Mouse (Mus musculus): ENCODE results near the gene Nrm. TPM values are rescaled to one million over a fixed set of nuclear protein-coding genes. Genes with fewer than 3 reads are reported as not detected.
A peak's percentile ranks its signal among the peaks of the same experiment; 100 is the strongest.

Gene Nrm
- polyA plus RNA-seq, 1 experiment from 2014 or later = 65.7 TPM

DNA sequence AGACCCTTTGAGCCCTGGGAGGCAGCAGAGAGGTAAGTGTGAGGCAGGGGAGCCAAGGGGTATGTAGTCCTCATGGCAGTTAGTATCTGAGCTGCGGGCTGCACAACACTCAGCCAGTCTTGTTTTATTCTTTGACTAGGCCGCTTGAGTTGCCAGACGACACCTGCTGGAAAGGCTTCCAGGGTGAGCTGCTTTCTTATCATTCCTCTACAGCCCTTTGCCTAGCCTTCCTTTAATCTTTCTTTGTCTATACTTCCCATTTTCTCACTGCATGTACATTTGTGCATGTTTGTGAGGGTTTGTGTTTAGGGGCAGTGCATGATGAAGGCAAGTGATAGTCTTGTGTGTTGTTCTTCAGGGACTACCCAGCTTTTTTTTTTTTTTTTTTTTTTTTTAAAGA lies 10.1 kb upstream of the Nrm start:
- Histone ChIP-seq H3K4me3 (replicated peaks) (no peak overlapping the region), H3K9ac (no peak overlapping the region), H3K27me3 (no peaks in the 10 kb centered on the region), H3K36me3 (peaks cover 94% of the 10 kb centered on the region), H3K4me1 (no peaks in the 10 kb centered on the region), H3K27ac (no peak overlapping the region), H3K9me3 (replicated peaks) (no peaks in the 10 kb centered on the region), H3K4me2 (no peak overlapping the region)
- 96% methylated on average over 3 of the region's 3 CpGs for WGBS
- ATAC-seq (replicated peaks; ENCODE audit: low FRiP score) = no peak

DNA sequence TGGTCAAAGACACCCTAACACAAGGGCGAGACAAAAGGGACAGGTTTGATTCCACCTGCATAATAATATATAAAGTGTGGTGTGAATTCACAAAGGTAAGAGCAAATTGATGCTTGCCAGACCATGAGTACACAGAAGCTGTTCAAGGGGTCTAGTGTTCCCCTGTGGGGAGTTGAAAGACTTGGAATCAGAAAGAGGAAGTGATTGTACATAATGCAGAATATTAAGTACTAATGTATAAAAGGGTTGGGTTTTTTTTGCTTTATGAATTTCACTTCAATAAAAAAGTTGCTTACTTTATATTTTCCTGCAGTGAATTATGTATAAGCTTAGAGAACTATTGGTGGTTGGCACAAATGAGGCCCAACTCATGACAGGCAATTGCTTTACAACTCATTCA lies 1.7 kb upstream of the Nrm start:
- H3K36me3 ChIP-seq = peaks cover 44% of the 10 kb centered on the region
- WGBS = 91% methylated on average over 1 of the region's 1 CpGs
- H3K27me3 ChIP-seq = no peaks in the 10 kb centered on the region
- H3K27ac ChIP-seq = no peak overlapping the region
- H3K9me3 ChIP-seq (replicated peaks) = no peaks in the 10 kb centered on the region
- H3K4me3 ChIP-seq (replicated peaks) = no peak overlapping the region
- no peak overlapping the region for H3K4me2 ChIP-seq
- no peak overlapping the region for H3K9ac ChIP-seq
- no peak for ATAC-seq (replicated peaks; ENCODE audit: low FRiP score)
- peaks cover 14% of the 10 kb centered on the region for H3K4me1 ChIP-seq

DNA sequence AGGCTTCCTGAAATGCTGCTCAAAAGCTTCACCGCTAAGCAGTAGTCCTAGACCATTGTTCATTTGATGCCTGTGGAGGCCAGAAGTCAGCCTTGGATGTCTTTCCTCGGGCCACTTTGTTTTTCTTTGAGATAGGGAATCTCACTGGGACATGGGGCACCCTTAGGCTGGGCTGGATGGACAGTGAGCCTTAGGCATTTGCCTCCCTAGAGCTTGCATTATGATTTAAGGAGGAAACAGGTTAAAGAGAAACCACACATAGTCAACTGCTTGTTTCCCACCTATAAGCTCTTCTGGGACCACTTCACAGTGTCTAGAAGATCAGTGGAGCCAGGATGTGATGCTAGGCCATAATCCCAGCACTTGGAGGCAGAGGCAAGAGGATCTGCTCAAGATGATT lies 1.3 kb upstream of the Nrm start:
- WGBS = 49% methylated on average over 2 of the region's 2 CpGs
- ATAC-seq (replicated peaks; ENCODE audit: low FRiP score) = no peak

DNA sequence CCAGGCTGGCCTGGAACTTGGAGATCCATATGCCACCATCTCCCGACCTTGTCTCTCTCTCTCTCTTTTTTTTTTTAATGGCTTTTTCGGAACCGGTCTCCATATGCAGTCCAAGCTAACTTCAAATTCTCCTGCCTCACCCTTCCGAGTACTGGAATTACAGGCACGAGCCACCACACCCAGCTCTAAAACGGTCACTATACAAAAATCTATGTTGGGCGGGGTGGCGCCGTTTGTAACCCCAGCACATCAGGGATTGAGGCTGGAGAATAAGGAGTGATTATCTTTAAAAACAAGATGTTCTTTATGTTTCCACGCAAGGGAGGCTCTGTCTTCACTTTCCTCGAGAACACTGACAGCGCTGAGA lies 304 bp upstream of the Nrm start:
- peak overlapping the region; percentile 94 for H3K27ac ChIP-seq
- peaks cover 33% of the 10 kb centered on the region for H3K36me3 ChIP-seq
- H3K4me1 ChIP-seq = peaks cover 25% of the 10 kb centered on the region
- no peak for ATAC-seq (replicated peaks; ENCODE audit: low FRiP score)
- no peaks in the 10 kb centered on the region for H3K27me3 ChIP-seq
- peak overlapping the region; percentile 72 for H3K9ac ChIP-seq
- WGBS = 4% methylated on average over 12 of the region's 12 CpGs
- no peaks in the 10 kb centered on the region for H3K9me3 ChIP-seq (replicated peaks)
- H3K4me3 ChIP-seq (replicated peaks) = peak overlapping the region; percentile 71
- peak overlapping the region; percentile 65 for H3K4me2 ChIP-seq

More for the DNA sequence above, 1.3 kb upstream of the Nrm start:
- peaks cover 39% of the 10 kb centered on the region for H3K36me3 ChIP-seq
- no peaks in the 10 kb centered on the region for H3K9me3 ChIP-seq (replicated peaks)
- H3K27ac ChIP-seq = no peak overlapping the region
- no peak overlapping the region for H3K9ac ChIP-seq
- no peak overlapping the region for H3K4me3 ChIP-seq (replicated peaks)
- H3K4me2 ChIP-seq = no peak overlapping the region
- peaks cover 19% of the 10 kb centered on the region for H3K4me1 ChIP-seq
- no peaks in the 10 kb centered on the region for H3K27me3 ChIP-seq

GRCm38 (mm10) chr17:35864832-35865353 lies 3.8 kb downstream of the Nrm start:
- Histone ChIP-seq H3K4me1 (peaks cover 62% of the 10 kb centered on the region), H3K9ac (peak overlapping the region; percentile 72), H3K27ac (peak overlapping the region; percentile 99), H3K36me3 (no peaks in the 10 kb centered on the region), H3K4me2 (peak overlapping the region; percentile 85), H3K4me3 (replicated peaks) (peak overlapping the region; percentile 65), H3K27me3 (no peaks in the 10 kb centered on the region), H3K9me3 (replicated peaks) (no peaks in the 10 kb centered on the region)
- ATAC-seq (replicated peaks; ENCODE audit: low FRiP score) = no peak
- 22% methylated on average over 10 of the region's 10 CpGs for WGBS

GRCm38 (mm10) chr17:35865481-35866280 lies 4.6 kb downstream of the Nrm start, which contains the start of gene Ppp1r18:
TSS of gene Ppp1r18 (plus strand) at chr17:35865593.
- H3K27ac ChIP-seq = peak within 1 kb of the TSS; percentile 99
- no peaks in the 10 kb centered on the region for H3K9me3 ChIP-seq (replicated peaks)
- ATAC-seq (replicated peaks; ENCODE audit: low FRiP score) = peak; percentile 62
- peaks cover 2% of the 10 kb centered on the region; the same call in 1 of the 2 replicates for H3K36me3 ChIP-seq
- WGBS = under 1% methylated on average over 48 of the region's 48 CpGs
- H3K9ac ChIP-seq = peak within 1 kb of the TSS; percentile 72
- H3K4me2 ChIP-seq = peak within 1 kb of the TSS; percentile 85
- H3K27me3 ChIP-seq = no peaks in the 10 kb centered on the region
- H3K4me3 ChIP-seq (replicated peaks) = peak within 1 kb of the TSS; percentile 65
- H3K4me1 ChIP-seq = peaks cover 67% of the 10 kb centered on the region

GRCm38 (mm10) chr17:35866281-35866831 lies 5.2 kb downstream of the Nrm start:
- peak overlapping the region; percentile 65 for H3K4me3 ChIP-seq (replicated peaks)
- H3K36me3 ChIP-seq = peaks cover 9% of the 10 kb centered on the region
- H3K9ac ChIP-seq = peak overlapping the region; percentile 72
- no peaks in the 10 kb centered on the region for H3K27me3 ChIP-seq
- 0% methylated on average over 28 of the region's 38 CpGs for WGBS
- H3K27ac ChIP-seq = peak overlapping the region; percentile 99
- no peaks in the 10 kb centered on the region for H3K9me3 ChIP-seq (replicated peaks)
- peak; percentile 44 for ATAC-seq (replicated peaks; ENCODE audit: low FRiP score)
- H3K4me2 ChIP-seq = peak overlapping the region; percentile 85
- peaks cover 69% of the 10 kb centered on the region for H3K4me1 ChIP-seq

GRCm38 (mm10) chr17:35866911-35867890 lies 6.1 kb downstream of the Nrm start:
- Histone ChIP-seq H3K4me3 (replicated peaks) (peak overlapping the region; percentile 65), H3K9ac (peak overlapping the region; percentile 72), H3K27me3 (no peaks in the 10 kb centered on the region), H3K9me3 (replicated peaks) (no peaks in the 10 kb centered on the region), H3K36me3 (peaks cover 10% of the 10 kb centered on the region), H3K4me2 (peak overlapping the region; percentile 85), H3K27ac (peak overlapping the region; percentile 99), H3K4me1 (peaks cover 67% of the 10 kb centered on the region)
- ATAC-seq (replicated peaks; ENCODE audit: low FRiP score) = no peak
- WGBS = 8% methylated on average over 26 of the region's 26 CpGs

DNA sequence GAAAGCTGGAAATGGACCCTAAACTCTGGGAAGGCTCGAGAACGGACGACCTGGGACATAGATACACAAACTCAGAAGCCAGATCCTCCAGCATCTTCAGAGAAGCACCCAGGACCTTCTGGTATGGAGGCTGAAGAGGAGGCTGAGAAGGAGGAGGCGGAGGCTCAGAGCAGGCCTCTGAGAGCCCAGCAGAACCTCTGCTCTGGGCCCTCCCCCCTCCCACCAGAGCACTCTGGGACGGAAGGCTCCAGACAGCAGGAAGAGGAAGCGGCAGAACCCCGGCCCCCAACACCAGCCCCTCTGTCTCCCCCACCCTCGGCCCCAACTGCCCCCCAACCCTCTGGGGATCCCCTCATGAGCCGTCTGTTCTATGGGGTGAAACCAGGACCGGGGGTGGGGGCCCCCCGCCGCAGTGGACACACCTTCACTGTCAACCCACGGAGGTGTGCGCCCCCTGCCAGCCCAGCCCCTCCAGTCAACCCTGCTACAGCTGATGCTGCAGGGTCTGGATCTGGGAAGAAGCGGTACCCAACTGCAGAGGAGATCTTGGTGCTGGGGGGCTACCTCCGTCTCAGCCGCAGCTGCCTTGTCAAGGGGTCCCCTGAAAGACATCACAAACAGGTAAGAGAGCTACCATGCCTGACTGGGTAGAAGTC lies 7.2 kb downstream of the Nrm start:
- peak overlapping the region; percentile 72 for H3K9ac ChIP-seq
- H3K9me3 ChIP-seq (replicated peaks) = no peaks in the 10 kb centered on the region
- peaks cover 71% of the 10 kb centered on the region for H3K4me1 ChIP-seq
- H3K4me2 ChIP-seq = peak overlapping the region; percentile 85
- H3K4me3 ChIP-seq (replicated peaks) = peak overlapping the region; percentile 65
- no peaks in the 10 kb centered on the region for H3K27me3 ChIP-seq
- H3K36me3 ChIP-seq = peaks cover 10% of the 10 kb centered on the region
- WGBS = 31% methylated on average over 17 of the region's 17 CpGs
- ATAC-seq (replicated peaks; ENCODE audit: low FRiP score) = no peak
- H3K27ac ChIP-seq = peak overlapping the region; percentile 99

- H3K27me3 ChIP-seq = no peaks in the 10 kb centered on the region
- H3K9me3 ChIP-seq (replicated peaks) = no peaks in the 10 kb centered on the region
- peaks cover 75% of the 10 kb centered on the region for H3K4me1 ChIP-seq
- H3K4me2 ChIP-seq = peak overlapping the region; percentile 85
- H3K27ac ChIP-seq = peak overlapping the region; percentile 99
- H3K36me3 ChIP-seq = peaks cover 10% of the 10 kb centered on the region
- peak overlapping the region; percentile 65 for H3K4me3 ChIP-seq (replicated peaks)
- ATAC-seq (replicated peaks; ENCODE audit: low FRiP score) = no peak
- H3K9ac ChIP-seq = peak overlapping the region; percentile 72
- 3% methylated on average over 7 of the region's 7 CpGs for WGBS
Measured at GRCm38 (mm10) chr17:35868961-35869345, 7.8 kb downstream of the Nrm start.

DNA sequence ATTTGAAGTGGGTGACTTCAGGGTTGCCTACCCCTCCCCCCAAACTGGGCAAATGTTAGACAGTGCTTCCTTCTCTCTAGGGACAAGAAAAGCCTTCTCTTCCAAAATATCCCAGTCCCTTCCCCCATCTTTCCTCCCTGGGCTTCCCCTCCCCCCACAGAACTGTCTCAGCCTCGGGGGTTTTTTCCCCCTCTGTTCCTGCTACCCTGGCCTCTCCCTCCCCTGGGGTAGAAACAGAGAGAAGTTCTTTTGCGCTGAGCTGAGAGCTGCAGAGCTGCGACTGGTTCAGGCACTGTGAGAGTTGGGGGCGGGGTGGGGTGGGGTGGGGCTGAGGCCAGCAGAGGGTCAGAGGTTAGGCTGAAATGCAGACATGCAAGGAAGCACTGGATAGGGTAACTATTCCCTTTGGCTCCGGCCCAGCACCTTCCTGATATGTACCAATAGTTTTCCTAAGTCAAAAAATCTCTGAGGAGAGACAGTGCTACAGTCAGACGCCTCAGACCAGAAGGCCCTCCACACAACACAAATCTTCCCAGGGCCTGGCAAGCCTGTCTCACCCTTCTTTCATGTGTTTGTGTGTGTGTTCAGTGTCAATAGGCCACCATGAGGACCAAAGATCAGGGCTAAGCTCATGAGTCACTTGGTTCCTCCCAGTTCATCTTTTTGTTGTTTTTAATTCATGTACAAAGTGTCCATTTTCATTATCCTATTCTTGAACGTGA lies 8.4 kb downstream of the Nrm start:
- H3K27me3 ChIP-seq = no peaks in the 10 kb centered on the region
- WGBS = 2% methylated on average over 7 of the region's 7 CpGs
- peak overlapping the region; percentile 99 for H3K27ac ChIP-seq
- ATAC-seq (replicated peaks; ENCODE audit: low FRiP score) = no peak
- H3K4me2 ChIP-seq = peak overlapping the region; percentile 85
- peaks cover 70% of the 10 kb centered on the region for H3K4me1 ChIP-seq
- H3K9ac ChIP-seq = peak overlapping the region; percentile 72
- H3K9me3 ChIP-seq (replicated peaks) = no peaks in the 10 kb centered on the region
- H3K4me3 ChIP-seq (replicated peaks) = peak overlapping the region; percentile 65
- H3K36me3 ChIP-seq = peaks cover 14% of the 10 kb centered on the region

All from kidney, embryonic 15.5 days (tissue).